Mouse (Mus musculus) heart, postnatal 0 days (tissue): Measurements from ENCODE around the gene Mcfd2. TPM values are rescaled to one million over a fixed set of nuclear protein-coding genes. Genes with fewer than 3 reads are reported as not detected.
A peak's percentile ranks its signal among the peaks of the same experiment; 100 is the strongest.

Source experiments
- ATAC-seq: fragments of 200-750 bp; cut with Nextera tagmentation; 2 replicates; pipeline ENCODE4 v1.8.0; 2017; ENCODE audit warnings: low read depth, moderate number of reproducible peaks, moderate library complexity; ENCODE audit not compliant: insufficient read depth
- DNase-seq: peaks from one replicate; pipeline ENCODE4 v3.0.0-alpha.2; 2016; ENCODE audit warnings: low spot score
- H3K27ac ChIP-seq: fragments of 300-500 bp; sonication (generic); 2 replicates; pipeline ENCODE4 v1.5.1; 2014; ENCODE audit warnings: low read depth, mild to moderate bottlenecking
- H3K27me3 ChIP-seq: fragments of 300-500 bp; sonication (generic); 2 replicates; pipeline ENCODE4 v1.6.1; 2014; ENCODE audit warnings: low read length, mixed read lengths; ENCODE audit not compliant: control insufficient read depth, insufficient read depth
- H3K36me3 ChIP-seq: fragments of 300-500 bp; sonication (generic); replicated peaks from 2 replicates; pipeline ENCODE4 v1.6.1; 2014; ENCODE audit warnings: low read length, mixed read lengths; ENCODE audit not compliant: control insufficient read depth, insufficient read depth
- H3K4me1 ChIP-seq: fragments of 300-500 bp; sonication (generic); 2 replicates; pipeline ENCODE4 v1.6.1; 2014; ENCODE audit warnings: antibody characterized with exemption; ENCODE audit not compliant: control insufficient read depth, insufficient read depth
- H3K4me2 ChIP-seq: fragments of 300-500 bp; sonication (generic); 2 replicates; pipeline ENCODE4 v1.6.1; 2014; ENCODE audit warnings: low read depth, mild to moderate bottlenecking, low read length, moderate library complexity
- H3K4me3 ChIP-seq: fragments of 300-500 bp; sonication (generic); 2 replicates; pipeline ENCODE4 v1.5.1; 2014; ENCODE audit warnings: low read depth, low read length
- H3K9ac ChIP-seq: fragments of 300-500 bp; sonication (generic); replicated peaks from 2 replicates; pipeline ENCODE4 v1.6.1; 2014; ENCODE audit warnings: low read depth, low read length, mixed read lengths
- H3K9me3 ChIP-seq: fragments of 300-500 bp; sonication (generic); replicated peaks from 2 replicates; pipeline ENCODE4 v1.6.1; 2016; ENCODE audit warnings: low read length; ENCODE audit not compliant: control insufficient read depth
- CTCF ChIP-seq: IDR thresholded peaks from 2 replicates; pipeline ENCODE4 v1.5.1; 2016; ENCODE audit warnings: antibody characterized with exemption, control low read depth, low read depth
- EP300 ChIP-seq: IDR thresholded peaks from 2 replicates; pipeline ENCODE4 v1.6.1; 2016; ENCODE audit warnings: antibody characterized with exemption, low read depth
- WGBS: fragments of 180-500 bp; shearing (Covaris S2); extraction: QIAGEN DNeasy Blood & Tissue Kit; methylation state at CpG from one replicate; pipeline ENCODE4 v1.1.7; 2014; 5-methylcytosine and 5-hydroxymethylcytosine counted together
- polyA plus RNA-seq: library from polyadenylated mRNA; unstranded; fragments of >200 nt; fragmentation: Nextera tagmentation; extraction: Ambion mirVana; gene quantifications from 2 replicates; pipeline ENCODE4 v1.2.1, GENCODE M21; 2015
- total RNA-seq: library from RNA; depleted of rRNA; stranded (reverse); fragments of >200 nt; gene quantifications from 2 replicates; pipeline ENCODE4 v1.2.3, GENCODE M21; 2014; ENCODE audit warnings: low replicate concordance

Gene Mcfd2
- total and polyA plus RNA-seq, 2 experiments from 2014 or later: 75.1 to 78.3 TPM

- no peaks in the 10 kb centered on the region for H3K27me3 ChIP-seq
Measured at GRCm38 (mm10) chr17:87226079-87226640, 39.6 kb downstream of the Mcfd2 start.

GRCm38 (mm10) chr17:87225384-87225783 is 40.4 kb downstream of the Mcfd2 start:
- H3K36me3 ChIP-seq: no peaks in the 10 kb centered on the region
- no peak overlapping the region for H3K4me2 ChIP-seq
- no peaks in the 10 kb centered on the region for H3K4me1 ChIP-seq
- no peak overlapping the region for H3K4me3 ChIP-seq
- H3K9ac ChIP-seq: no peak overlapping the region
- ATAC-seq (no peak), DNase-seq (no peak)
- 87% methylated on average over 9 of the region's 9 CpGs for WGBS
- TF ChIP-seq CTCF (no peak), EP300 (no peak)
- no peak overlapping the region for H3K27ac ChIP-seq
- no peaks in the 10 kb centered on the region for H3K27me3 ChIP-seq
- H3K9me3 ChIP-seq: no peaks in the 10 kb centered on the region

More at GRCm38 (mm10) chr17:87226079-87226640, 39.6 kb downstream of the Mcfd2 start:
- DNase-seq (peak; percentile 32), ATAC-seq (peak; percentile 68)
- H3K4me1 ChIP-seq: no peaks in the 10 kb centered on the region
- WGBS: 32% methylated on average over 10 of the region's 10 CpGs
- TF ChIP-seq EP300 (no peak), CTCF (peak; percentile 36; the same call in 1 of the 2 replicates)
- H3K4me3 ChIP-seq: no peak overlapping the region
- H3K9ac ChIP-seq: no peak overlapping the region
- H3K9me3 ChIP-seq: no peaks in the 10 kb centered on the region
- H3K36me3 ChIP-seq: no peaks in the 10 kb centered on the region
- no peak overlapping the region for H3K27ac ChIP-seq
- no peak overlapping the region for H3K4me2 ChIP-seq

- H3K4me2 ChIP-seq: no peak overlapping the region
- no peak overlapping the region for H3K4me3 ChIP-seq
- H3K4me1 ChIP-seq: no peaks in the 10 kb centered on the region
- no peaks in the 10 kb centered on the region for H3K9me3 ChIP-seq
- H3K36me3 ChIP-seq: no peaks in the 10 kb centered on the region
- ATAC-seq (no peak), DNase-seq (no peak)
- TF ChIP-seq EP300 (no peak), CTCF (no peak)
- 64% methylated on average over 2 of the region's 2 CpGs for WGBS
- no peaks in the 10 kb centered on the region for H3K27me3 ChIP-seq
- H3K27ac ChIP-seq: no peak overlapping the region
- no peak overlapping the region for H3K9ac ChIP-seq
Measured at GRCm38 (mm10) chr17:87224461-87224860, 41.3 kb downstream of the Mcfd2 start.

GRCm38 (mm10) chr17:87219456-87219855 is 46.3 kb downstream of the Mcfd2 start:
- Histone ChIP-seq H3K36me3 (no peaks in the 10 kb centered on the region), H3K4me2 (no peak overlapping the region), H3K27ac (no peak overlapping the region), H3K9ac (no peak overlapping the region), H3K4me1 (no peaks in the 10 kb centered on the region), H3K27me3 (no peaks in the 10 kb centered on the region), H3K4me3 (no peak overlapping the region), H3K9me3 (no peaks in the 10 kb centered on the region)
- no peak for ATAC-seq
- DNase-seq: no peak
- TF ChIP-seq EP300 (no peak), CTCF (no peak)
- WGBS: 74% methylated on average over 9 of the region's 9 CpGs

- Histone ChIP-seq H3K4me1 (no peaks in the 10 kb centered on the region), H3K36me3 (no peaks in the 10 kb centered on the region), H3K4me2 (no peak overlapping the region), H3K9ac (no peak overlapping the region), H3K27me3 (no peaks in the 10 kb centered on the region), H3K27ac (no peak overlapping the region), H3K4me3 (no peak overlapping the region), H3K9me3 (no peaks in the 10 kb centered on the region)
- ATAC-seq (no peak), DNase-seq (no peak)
- no peak for TF ChIP-seq EP300
- 80% methylated on average over 7 of the region's 7 CpGs for WGBS
Measured at GRCm38 (mm10) chr17:87214523-87214922, 51.2 kb downstream of the Mcfd2 start.

- Histone ChIP-seq H3K4me1 (no peaks in the 10 kb centered on the region), H3K27ac (no peak overlapping the region), H3K36me3 (no peaks in the 10 kb centered on the region), H3K27me3 (no peaks in the 10 kb centered on the region), H3K4me3 (no peak overlapping the region), H3K9me3 (no peaks in the 10 kb centered on the region), H3K9ac (no peak overlapping the region), H3K4me2 (no peak overlapping the region)
- TF ChIP-seq EP300 (no peak), CTCF (no peak)
- DNase-seq (no peak), ATAC-seq (no peak)
- WGBS: 83% methylated on average over 2 of the region's 2 CpGs
Measured at GRCm38 (mm10) chr17:87210525-87210924, 55.2 kb downstream of the Mcfd2 start.
